Mouse (Mus musculus): ENCODE measurements around the gene Taf9b. TPM values are rescaled to one million over a fixed set of nuclear protein-coding genes. Genes with fewer than 3 reads are reported as not detected.

The Taf9b gene
- total RNA-seq, 2 experiments from 2014 or later: 21.9 to 22.3 TPM

Other genes starting within 250 kb of the Taf9b start
- gene Magt1, start 209.3 kb downstream of the Taf9b start, total RNA-seq (2021): 10 to 100 TPM; 13.0 to 14.6 TPM
- 100 to 1,000 TPM; 319 to 333 TPM for gene Cox7b, start 205.5 kb downstream of the Taf9b start, total RNA-seq (2021)
- 1 to 10 TPM; 6.1 to 7.8 TPM for gene Atp7a, start 193.9 kb downstream of the Taf9b start, total RNA-seq (2021)
- gene Tlr13, start 78.0 kb downstream of the Taf9b start, total RNA-seq (2021): 1 to 10 TPM; 1.2 to 1.3 TPM
- gene Pgk1, start 34.1 kb downstream of the Taf9b start, total RNA-seq (2021): 100 to 1,000 TPM; 430 to 470 TPM
- gene Fnd3c2, start 34.2 kb upstream of the Taf9b start, total RNA-seq (2021): not detected